Mouse (Mus musculus): Measurements from ENCODE around the gene Sult2a6. TPM values are rescaled to one million over a fixed set of nuclear protein-coding genes. Genes with fewer than 3 reads are reported as not detected.

The Sult2a6 gene
- not detected in 2 replicates for polyA plus RNA-seq (2012; ENCODE audit: low replicate concordance)

GRCm38 (mm10) chr7:14254770-14255169, at the start of gene Sult2a6:
TSS of gene Sult2a6 (minus strand) at chr7:14254870.

Other genes starting within 250 kb of the Sult2a6 start
- not detected in 2 replicates for gene Sult2a3, start 131.8 kb downstream of the Sult2a6 start, polyA plus RNA-seq (2012; ENCODE audit: low replicate concordance)
- gene Obox8, start 78.7 kb upstream of the Sult2a6 start, polyA plus RNA-seq (2012; ENCODE audit: low replicate concordance), result not detected in 2 replicates
- gene Sult2a8, start 191.9 kb upstream of the Sult2a6 start, polyA plus RNA-seq (2012; ENCODE audit: low replicate concordance), result not detected in 2 replicates
- not detected in 2 replicates for gene Sult2a7, start 239.4 kb upstream of the Sult2a6 start, polyA plus RNA-seq (2012; ENCODE audit: low replicate concordance)

All from hematopoietic multipotent progenitor cell, adult 10-12 weeks (in vitro differentiated cells).